Mouse (Mus musculus): ENCODE data around the gene Sos2. TPM values are rescaled to one million over a fixed set of nuclear protein-coding genes. Genes with fewer than 3 reads are reported as not detected.
A peak's percentile ranks its signal among the peaks of the same experiment; 100 is the strongest.
"Not testable (repeated sequence)": the region's sequence is repeated elsewhere in the genome, so short reads cannot be mapped to it uniquely, and the experiment has no call there.

The Sos2 gene
- total RNA-seq, 2 experiments from 2014 or later, result 30.8 to 33.7 TPM

DNA sequence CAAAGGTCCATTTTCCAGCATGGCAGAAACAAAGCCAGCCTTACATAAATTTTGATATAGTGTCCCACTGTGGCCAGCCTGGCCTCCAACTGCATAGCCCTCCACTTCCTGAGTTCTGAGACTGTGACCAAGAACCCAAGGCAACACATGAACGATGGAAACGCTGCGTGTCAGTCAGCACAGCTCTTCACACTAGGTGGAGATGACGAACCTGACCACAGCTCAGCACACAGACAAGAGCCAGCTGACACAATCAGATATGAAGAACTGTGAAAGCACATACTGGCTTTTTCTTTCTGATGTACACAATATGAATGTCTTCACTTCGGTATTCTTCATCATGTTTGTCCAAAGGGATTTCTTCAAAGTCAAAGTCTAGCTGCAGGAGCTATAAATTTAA lies 102.0 kb downstream of the Sos2 start:
- intact Hi-C loops (cut with DNase I), result loop anchor here (5.0 kb wide), 1 partner anchor 103 kb away; the partner anchor contains the start of gene Sos2
- DNase-seq (ENCODE audit: low spot score in 2 of 2), result no peak

DNA sequence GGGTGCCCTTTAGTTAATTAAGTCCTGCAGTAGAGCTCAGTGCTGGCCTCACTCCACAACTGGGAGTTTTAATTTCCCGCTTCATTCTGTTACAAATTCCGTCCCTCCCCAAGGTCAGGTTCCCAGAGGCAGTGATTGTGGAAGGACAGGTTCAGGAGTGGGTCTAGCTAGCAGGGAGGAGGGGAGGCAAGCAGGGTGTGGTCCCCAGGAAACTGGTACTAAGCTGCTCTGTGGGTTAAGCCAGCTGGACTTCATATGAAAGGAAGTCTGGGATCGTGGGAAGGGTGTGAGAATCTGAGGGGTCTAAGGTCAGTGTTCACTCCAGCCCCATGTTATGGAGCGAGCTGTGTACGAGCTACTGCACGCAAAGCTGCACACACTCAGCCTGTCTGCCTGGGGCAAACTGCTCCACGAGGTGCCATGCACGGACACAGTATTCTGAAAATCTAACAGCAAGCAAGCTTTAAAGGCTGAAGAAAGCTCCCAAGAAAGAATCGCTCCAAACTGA lies 105.5 kb downstream of the Sos2 start:
- intact Hi-C loops (cut with DNase I), result loop anchor here (5.0 kb wide), 1 partner anchor 106 kb away; the partner anchor contains the start of gene Sos2
- DNase-seq (ENCODE audit: low spot score in 2 of 2), result no peak

DNA sequence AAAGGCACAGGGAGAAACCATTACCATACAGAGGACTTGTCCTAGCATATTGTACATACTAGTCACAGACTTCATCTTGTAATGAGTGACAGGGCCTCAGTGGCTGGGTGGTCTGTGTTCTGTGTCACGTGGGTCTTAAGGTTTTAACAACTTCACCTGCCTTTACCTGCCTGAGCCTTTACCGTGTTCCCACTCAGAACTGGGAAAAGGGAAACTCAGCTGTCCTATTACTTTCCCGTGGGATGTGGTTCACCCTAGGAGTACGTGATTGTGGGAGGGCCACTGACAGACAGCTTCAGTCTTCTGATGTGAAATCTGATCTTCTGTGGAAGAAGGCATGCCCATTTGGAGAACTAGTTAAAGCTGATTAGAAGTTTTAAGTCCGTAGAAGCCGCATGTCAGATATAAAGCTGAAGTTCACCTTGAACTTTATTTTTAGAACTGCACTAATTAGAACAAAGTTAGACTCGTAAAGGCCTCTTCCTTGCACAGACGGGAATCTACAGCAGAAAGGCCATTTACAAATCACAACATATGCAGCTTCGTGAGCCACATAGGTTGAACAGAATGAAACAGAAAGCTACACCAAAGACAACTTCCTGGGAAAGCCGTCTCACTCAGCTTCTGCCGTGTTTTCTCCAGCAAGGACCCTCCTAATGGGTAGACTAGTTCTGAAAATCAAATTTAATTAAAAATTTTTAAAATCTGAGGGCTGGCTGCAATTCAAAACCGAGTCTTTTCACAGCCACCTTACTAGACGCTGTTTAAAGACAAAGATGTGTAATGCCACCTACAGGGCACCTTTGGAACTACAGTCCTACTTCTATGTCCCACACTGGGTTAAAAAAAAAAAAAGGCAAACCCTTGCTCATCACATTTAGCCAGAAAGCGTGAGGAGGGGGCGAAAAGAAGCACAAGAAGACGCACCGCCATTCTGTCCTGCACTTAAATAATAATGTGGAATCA lies 107.5 kb downstream of the Sos2 start:
- peak; percentile 53 to 75 for DNase-seq (ENCODE audit: low spot score in 2 of 2)
- intact Hi-C loops (cut with DNase I), result loop anchor here (2.0 to 5.0 kb wide), 2 partner anchors 72 to 211 kb away; no protein-coding TSS in a partner anchor

DNA sequence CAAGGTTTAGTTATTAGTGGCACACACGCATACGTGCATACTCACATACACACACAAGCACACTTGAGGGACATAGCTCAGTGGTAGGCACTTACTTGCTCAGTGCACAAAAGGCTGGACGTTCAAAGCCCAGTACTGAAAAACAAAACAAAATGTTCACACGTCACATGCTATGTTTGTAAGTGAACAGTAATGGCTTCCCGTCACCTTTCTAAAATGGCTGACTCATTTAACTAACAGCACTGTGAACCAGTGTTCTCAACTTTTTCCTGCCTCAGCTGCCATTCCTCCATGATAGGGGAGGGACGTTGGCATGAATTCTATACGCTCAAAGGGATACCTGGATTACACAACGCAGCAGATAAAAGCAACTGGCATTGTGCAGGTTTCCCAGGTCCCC lies 108.4 kb downstream of the Sos2 start:
- DNase-seq (ENCODE audit: low spot score in 2 of 2), result no peak
- intact Hi-C loops (cut with DNase I), result loop anchor here (5.0 kb wide), 1 partner anchor 71 kb away; no protein-coding TSS in a partner anchor

DNA sequence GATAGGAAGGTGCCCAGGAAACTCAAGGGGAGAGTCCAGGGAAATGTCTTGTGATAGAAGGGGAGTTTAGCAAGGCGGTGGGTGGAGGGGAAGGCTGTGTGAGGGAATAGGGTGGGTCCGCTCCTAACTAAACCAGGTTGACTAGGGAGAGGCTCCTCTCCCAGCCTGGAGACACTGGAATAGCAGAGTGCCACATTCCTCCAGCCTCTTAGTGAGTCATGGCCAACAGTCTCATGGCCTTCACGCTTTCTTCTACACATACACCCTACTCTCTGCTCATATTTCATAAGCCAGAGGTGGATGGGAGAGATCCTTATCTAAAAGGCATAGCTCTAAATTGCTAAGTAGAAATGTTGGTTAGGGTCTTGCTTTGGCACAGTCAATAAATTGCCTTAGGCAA lies 111.7 kb downstream of the Sos2 start:
- DNase-seq (ENCODE audit: low spot score in 2 of 2), result no peak
- intact Hi-C loops (cut with DNase I), result loop anchor here (5.0 kb wide), 1 partner anchor 68 kb away; no protein-coding TSS in a partner anchor

DNA sequence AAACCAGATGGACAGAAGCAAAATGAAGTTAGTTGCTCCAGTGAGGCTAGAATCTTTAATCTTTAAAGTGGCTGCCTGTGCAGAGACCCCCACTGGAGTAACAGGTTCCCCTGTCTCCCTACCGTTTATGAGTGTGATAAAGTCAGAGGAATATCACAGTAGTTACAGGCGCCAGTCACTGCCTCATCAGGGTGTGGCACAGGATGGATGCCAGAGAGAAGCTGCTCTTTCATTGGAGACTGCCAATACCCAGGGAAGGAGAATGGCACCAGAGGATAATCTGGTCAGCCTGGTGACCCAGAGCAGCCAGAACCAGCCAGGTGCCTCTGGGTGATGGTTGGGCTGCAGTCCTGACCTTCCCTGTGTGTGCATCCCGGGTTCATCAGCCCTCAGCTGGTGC lies 113.4 kb downstream of the Sos2 start:
- intact Hi-C loops (cut with DNase I), result no loop called here

DNA sequence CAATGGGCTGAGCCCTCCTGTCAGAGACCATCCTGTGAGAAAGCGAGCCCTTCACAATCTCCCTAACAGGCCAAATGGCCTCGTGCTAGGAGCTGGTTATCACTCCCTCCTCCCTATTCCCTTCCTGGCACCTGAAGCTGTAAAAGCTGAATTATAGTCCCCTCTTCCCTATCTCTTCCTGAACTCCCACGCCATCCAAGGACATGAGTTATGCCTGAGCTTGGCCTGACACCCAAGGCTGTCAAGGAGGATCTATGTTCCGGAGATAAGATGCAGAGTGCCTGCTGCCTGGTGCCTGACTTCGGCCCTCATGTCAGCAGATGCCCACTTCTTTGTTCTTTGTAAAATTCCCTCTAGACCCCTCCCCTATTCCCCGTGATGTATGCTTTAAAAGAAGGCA lies 120.6 kb downstream of the Sos2 start:
- intact Hi-C loops (cut with DNase I); DNase-seq (ENCODE audit: low spot score in 2 of 2): not testable (repeated sequence)

More for the DNA sequence above, 113.4 kb downstream of the Sos2 start:
- no peak for DNase-seq (ENCODE audit: low spot score in 2 of 2)

DNA sequence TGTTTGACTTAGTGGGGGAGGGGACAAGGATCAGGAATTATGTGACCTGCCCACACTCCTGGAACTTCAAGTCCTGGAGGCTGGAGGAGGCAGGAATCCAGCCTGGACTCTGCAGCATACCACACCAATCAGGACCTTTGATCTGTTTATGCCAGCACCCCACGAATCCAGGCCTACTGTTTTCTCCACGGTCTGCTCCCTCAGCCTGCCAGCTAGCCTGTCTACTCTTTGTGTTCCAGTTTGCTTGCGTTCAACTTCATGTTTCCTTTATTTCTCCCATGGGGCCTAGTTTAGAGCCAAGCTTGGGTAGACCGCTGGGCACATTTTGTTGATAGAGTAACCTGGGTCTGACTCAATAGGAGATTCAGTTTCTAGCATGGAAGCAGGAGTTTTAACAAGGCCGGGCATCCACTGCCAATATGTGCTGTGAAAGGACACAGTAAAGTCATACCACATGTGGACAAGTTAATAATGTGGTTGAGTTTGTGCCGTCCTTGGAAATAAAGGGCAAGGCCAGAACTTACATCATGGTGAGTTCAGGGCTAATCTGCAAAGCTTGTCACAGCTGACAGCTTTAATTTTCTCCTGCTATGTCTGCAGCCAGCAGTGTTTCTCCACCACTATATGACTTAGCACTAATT lies 125.3 kb downstream of the Sos2 start:
- DNase-seq (ENCODE audit: low spot score in 2 of 2), result no peak
- intact Hi-C loops (cut with DNase I), result no loop called here

DNA sequence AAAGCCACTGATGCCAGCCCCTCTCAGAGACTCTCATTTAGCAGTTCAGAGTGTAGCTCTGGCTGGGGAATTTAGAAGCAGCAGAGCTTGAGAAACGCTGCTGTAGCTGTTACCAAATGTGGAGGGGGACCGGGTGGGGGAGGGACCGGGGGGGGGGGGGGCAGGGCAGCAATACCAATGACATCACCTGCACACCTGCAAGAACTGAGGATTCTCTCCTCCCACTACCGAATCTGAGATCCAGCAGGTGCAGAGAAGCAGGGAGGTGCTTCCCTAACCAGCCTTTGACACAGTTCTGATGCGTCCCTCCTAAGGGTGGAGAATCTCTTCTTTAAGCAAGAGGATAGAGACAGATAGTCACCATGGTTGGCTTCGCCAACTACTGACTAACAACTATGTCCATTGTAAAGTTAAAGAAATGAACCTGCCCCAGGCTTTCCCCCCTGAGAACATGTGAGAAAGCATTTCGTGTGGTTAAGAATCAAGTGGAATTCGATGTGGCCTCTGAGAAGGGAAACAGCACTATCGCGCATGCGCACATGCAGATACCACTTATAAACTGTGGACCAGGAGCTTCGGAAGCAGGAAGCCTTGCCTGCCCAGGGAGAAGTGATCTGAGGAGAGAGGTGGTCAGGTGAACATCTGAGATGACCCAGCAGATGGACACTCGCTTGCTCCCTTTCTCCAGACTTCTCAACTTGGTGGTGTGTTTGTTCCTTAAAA lies 136.0 kb downstream of the Sos2 start:
- intact Hi-C loops (cut with DNase I), result no loop called here
- no peak for DNase-seq (ENCODE audit: low spot score in 2 of 2)

DNA sequence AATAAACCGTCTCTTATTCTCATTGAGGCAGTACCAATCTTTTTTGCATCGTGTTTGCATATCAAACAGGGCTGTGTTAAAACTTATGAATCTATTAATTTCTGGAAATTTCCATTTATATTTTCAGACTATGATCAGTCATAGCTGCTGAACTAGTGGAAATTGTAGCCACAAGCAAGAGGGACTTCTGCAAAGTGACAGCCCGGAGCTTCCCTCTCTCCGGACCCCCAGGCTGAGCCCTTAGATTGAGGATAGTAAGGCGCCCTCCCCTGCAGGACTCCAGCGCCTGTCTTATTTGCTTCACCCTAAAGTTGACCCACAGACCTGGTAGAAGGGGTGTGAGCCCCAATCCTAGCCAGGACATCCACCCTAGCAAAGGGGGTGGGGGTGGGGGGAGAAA lies 136.7 kb downstream of the Sos2 start:
- intact Hi-C loops (cut with DNase I), result no loop called here
- DNase-seq (ENCODE audit: low spot score in 2 of 2), result no peak

DNA sequence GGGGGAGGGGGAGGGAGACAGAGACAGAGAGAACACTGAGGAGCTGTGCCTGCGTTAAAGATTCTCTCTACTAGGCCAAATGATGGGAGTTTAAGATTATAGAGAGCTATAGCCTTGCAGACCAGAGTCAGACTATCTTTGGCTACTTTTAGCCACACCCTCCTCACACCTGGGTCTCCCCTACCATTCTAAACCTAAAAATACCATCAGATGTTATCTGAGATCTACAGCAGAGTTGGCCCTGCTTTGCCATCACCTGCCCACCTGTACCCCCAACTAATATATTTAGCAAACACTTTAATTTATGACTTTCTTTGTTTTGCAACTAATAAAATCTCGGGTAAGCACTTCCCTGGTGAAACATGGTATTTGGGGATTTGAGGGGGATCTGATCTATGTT lies 137.1 kb downstream of the Sos2 start:
- DNase-seq (ENCODE audit: low spot score in 2 of 2), result no peak
- intact Hi-C loops (cut with DNase I), result no loop called here

DNA sequence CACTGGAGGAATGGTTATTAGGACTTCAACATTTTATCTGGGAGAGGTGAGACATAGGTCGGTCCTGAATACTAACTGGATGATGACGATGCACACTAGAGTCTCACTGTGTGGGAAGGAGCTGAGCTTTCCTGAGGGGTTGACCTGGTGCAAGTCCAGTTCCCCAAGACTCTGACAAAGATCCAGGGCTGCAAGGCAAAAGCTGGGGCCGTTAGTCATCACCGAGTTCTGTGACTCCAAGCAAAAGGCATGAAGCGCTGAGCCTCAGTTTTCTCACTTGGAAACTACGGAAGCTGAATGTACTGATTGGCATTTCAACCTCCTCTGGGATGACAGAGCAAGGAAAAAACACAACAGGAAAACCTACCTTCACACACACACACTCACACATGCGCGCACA lies 139.3 kb downstream of the Sos2 start:
- intact Hi-C loops (cut with DNase I), result no loop called here
- no peak for DNase-seq (ENCODE audit: low spot score in 2 of 2)

DNA sequence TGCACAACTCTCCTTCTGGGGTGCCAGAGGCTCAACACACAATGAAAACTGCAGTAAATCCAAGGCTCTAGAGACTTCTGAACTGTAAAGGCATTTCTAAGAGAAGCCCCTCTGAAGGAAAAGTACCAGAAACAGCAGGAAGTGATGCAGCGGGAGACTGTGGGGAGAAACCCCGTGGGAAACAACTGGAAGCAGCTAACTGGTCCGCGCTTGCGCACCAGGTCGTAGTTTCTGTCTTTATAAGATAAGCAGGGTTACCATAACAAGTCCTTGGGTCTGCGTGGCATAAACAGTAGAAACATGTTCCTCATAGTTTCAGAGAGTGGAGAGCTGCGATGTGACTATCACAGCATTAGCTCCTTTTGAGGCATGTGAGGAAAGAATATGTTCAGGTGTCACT lies 140.0 kb downstream of the Sos2 start:
- DNase-seq (ENCODE audit: low spot score in 2 of 2), result no peak

DNA sequence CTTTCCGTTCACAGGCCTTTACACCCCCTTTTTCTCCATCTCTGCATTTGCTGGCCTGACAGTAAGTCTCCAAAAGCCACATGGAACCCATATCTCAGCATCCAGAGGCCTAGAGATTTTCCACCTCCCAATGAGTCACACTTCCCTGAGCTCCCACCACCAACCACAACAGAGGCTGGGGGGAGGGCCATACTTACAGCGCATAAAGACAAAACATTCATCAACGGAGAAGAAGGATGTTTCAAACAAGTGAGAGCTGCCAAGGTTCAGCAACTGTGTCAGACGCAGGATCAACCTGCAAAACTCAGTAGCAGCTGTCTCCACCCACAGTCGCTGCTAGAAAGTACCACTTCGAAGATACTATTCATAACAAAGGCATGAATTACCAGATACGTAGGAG lies 142.3 kb downstream of the Sos2 start:
- no peak for DNase-seq (ENCODE audit: low spot score in 2 of 2)
- intact Hi-C loops (cut with DNase I), result loop anchor here (5.0 kb wide), 2 partner anchors 37 to 87 kb away; no protein-coding TSS in a partner anchor

More for the DNA sequence above, 140.0 kb downstream of the Sos2 start:
- intact Hi-C loops (cut with DNase I), result no loop called here

DNA sequence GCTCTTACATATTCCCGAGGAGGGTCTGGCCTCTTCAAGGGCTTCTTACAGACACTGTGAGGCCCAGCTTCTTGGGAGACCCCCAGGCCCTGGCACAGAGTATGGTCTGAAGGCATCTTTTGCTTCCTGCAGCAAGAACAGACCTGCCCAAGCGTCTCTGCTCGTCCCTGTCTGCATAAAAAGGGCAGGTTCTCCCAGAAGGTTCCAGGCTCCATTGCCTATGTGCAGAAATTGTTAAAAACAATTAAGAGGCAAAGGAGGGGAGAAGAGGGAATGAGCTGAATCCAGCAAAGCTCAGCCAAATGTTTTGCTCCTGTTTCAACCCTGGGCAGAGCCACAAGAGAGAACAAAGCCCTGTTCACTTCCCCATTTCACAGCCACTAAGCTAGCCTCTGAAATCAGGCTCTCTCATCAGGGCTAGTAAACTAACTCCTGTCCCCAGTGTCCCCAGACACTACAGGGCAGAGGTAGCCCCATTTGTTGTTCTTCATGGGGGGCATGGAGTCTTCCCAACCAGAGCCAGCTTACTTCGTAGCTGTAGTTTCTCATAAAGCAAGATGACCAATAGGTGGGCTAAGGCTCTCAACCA lies 143.2 kb downstream of the Sos2 start:
- no peak for DNase-seq (ENCODE audit: low spot score in 2 of 2)
- intact Hi-C loops (cut with DNase I), result loop anchor here (5.0 kb wide), 2 partner anchors 36 to 86 kb away; no protein-coding TSS in a partner anchor

DNA sequence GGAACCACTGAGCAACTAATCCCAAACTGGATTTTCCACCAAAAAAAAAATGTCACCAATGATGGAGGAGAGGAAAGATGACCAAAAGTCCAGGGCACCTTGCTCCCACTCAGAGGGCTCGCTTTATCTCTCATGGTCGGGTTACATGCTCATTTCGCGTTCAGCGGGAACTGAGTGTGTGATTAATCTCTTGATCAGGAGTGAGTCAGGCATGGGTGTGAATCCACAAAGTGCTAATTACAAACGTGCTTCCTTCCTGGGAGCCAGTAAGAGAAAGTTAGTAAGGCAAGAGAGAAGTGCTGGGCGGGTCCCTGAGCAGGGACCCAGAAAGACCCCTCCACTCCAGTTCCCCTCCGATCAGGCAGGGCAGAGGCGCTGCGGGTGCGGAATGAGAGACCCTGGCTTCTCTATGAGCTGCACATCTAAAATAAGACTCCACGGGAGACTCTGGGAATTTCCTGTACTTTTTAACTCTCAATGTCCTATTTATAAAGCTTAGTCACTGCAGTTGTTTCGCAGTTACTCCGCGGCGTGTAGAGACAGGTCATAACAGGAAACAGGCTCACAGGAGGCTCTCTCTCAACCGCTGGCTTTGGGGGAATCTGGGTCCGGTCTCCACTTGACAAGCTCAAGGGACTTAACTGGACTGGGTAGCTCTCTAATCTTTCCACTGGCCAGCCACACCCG lies 143.8 kb downstream of the Sos2 start:
- DNase-seq (ENCODE audit: low spot score in 2 of 2), result peak; percentile 36 to 38
- intact Hi-C loops (cut with DNase I), result loop anchor here (5.0 kb wide), 2 partner anchors 36 to 86 kb away; no protein-coding TSS in a partner anchor

DNA sequence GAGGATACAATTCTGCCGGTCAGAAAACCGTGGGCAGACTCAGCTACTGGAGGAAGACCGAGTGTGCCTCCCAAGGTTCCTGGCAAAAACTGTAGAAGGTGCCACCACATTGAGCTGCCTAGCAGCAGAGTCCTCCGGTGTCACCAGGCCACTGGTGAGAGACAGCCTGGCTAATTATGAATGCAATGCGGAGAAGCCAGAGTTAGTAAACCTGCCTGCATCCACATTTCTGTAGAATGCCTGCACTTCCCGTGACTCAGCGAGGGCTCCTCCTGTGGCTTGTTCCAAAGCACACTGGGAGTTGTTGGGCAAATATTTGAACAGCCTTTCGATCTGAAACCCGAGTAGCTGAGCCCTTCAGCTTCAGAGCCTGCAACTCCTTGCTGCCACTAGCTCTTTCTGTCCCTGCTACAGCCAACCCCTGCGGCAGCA lies 144.4 kb downstream of the Sos2 start:
- peak; percentile 19 to 21 for DNase-seq (ENCODE audit: low spot score in 2 of 2)
- intact Hi-C loops (cut with DNase I), result loop anchor here (5.0 kb wide), 2 partner anchors 35 to 85 kb away; no protein-coding TSS in a partner anchor

DNA sequence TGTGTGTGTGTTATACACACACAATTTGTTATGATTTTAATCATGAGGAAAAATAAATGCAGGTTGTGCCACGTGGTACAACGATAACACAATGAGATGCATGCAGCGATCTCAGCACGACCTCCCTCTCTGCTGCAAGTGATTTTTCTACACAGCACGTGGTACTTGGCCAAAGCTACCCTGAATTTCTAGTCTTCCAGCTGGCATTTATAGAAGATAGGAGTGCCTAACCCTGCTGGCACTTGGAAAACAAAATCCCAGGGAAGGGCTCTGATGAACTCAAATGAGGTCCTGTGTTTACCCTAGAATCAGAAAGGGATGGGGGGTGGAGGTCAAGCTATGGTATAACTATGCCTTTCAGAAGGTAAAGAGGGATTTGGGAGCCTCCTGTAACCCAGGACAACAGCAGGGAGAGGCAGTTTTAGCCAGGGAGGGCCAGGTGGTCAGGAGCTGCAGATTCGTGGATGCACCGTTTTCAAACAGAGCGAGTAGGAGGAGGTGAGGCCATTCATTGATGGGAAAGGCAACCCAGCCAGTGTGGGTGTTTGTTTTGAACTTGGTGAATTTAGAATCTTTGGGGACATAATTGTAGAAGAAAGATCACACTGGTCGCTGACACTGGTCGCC lies 144.9 kb downstream of the Sos2 start:
- no peak for DNase-seq (ENCODE audit: low spot score in 2 of 2)
- intact Hi-C loops (cut with DNase I), result loop anchor here (5.0 kb wide), 2 partner anchors 34 to 84 kb away; no protein-coding TSS in a partner anchor

All from left cerebral cortex, postnatal 36 days (tissue).